Mouse (Mus musculus) cerebellum, postnatal 14 days (tissue): Measurements from ENCODE around the gene Map3k1.

Experiments
- DNase-seq, 2 experiments: peaks; one replicate each; pipeline ENCODE4 v3.0.0; 2021; ENCODE audit warnings: mixed read lengths in 2 of 2

The Map3k1 gene

GRCm38 (mm10) chr13:111810998-111811628 lies 2.3 kb upstream of the Map3k1 start:
- no peak for DNase-seq

- DNase-seq: peak; percentile 80 to 87
Observed at GRCm38 (mm10) chr13:111809466-111810228, 854 bp upstream of the Map3k1 start.

GRCm38 (mm10) chr13:111808387-111808636 lies 481 bp downstream of the Map3k1 start:
- peak in 1 of 2 experiments; percentile 60 for DNase-seq

GRCm38 (mm10) chr13:111807596-111808386 lies 1.0 kb downstream of the Map3k1 start:
- peak; percentile 54 to 61 for DNase-seq

GRCm38 (mm10) chr13:111807105-111807595 lies 1.6 kb downstream of the Map3k1 start:
- DNase-seq: peak; percentile 39 to 40

- peak; percentile 38 to 54 for DNase-seq
Observed at GRCm38 (mm10) chr13:111805738-111806722, 2.8 kb downstream of the Map3k1 start.

GRCm38 (mm10) chr13:111804951-111805673 lies 3.7 kb downstream of the Map3k1 start:
- DNase-seq: peak in 1 of 2 experiments; percentile 30

GRCm38 (mm10) chr13:111804189-111804588 lies 4.6 kb downstream of the Map3k1 start:
- peak in 1 of 2 experiments; percentile 28 for DNase-seq

GRCm38 (mm10) chr13:111803506-111803905 lies 5.3 kb downstream of the Map3k1 start:
- peak; percentile 65 to 66 for DNase-seq

GRCm38 (mm10) chr13:111802900-111803299 lies 5.9 kb downstream of the Map3k1 start:
- DNase-seq: no peak

- DNase-seq: peak in 1 of 2 experiments; percentile 30
Observed at GRCm38 (mm10) chr13:111802271-111802665, 6.5 kb downstream of the Map3k1 start.

- peak; percentile 50 to 56 for DNase-seq
Observed at GRCm38 (mm10) chr13:111801662-111802270, 7.0 kb downstream of the Map3k1 start.

- DNase-seq: peak; percentile 41 to 50
Observed at GRCm38 (mm10) chr13:111800866-111801265, 7.9 kb downstream of the Map3k1 start.

- peak; percentile 73 to 76 for DNase-seq
Observed at GRCm38 (mm10) chr13:111798044-111798443, 10.7 kb downstream of the Map3k1 start.

GRCm38 (mm10) chr13:111797021-111797420 lies 11.8 kb downstream of the Map3k1 start:
- DNase-seq: peak; percentile 51 to 60

GRCm38 (mm10) chr13:111796191-111796920 lies 12.4 kb downstream of the Map3k1 start:
- DNase-seq: peak; percentile 57 to 68

GRCm38 (mm10) chr13:111792975-111793287 lies 15.9 kb downstream of the Map3k1 start:
- DNase-seq: peak; percentile 50 to 52

GRCm38 (mm10) chr13:111792130-111792974 lies 16.4 kb downstream of the Map3k1 start:
- peak; percentile 97 to 99 for DNase-seq

- peak in 1 of 2 experiments; percentile 3 for DNase-seq
Observed at GRCm38 (mm10) chr13:111791596-111791995, 17.2 kb downstream of the Map3k1 start.
